Mouse (Mus musculus): ENCODE measurements around the gene Asphd1.

- TF ChIP-seq CTCF (conservative IDR thresholded peaks at IDR 0.05; ENCODE audit: insufficient read depth, insufficient read length, low read depth, low read length) = no peak
- TF ChIP-seq POLR2A (IDR thresholded peaks at IDR 0.05; ENCODE audit: low read depth, low read length) = no peak
Measured at GRCm38 (mm10) chr7:126932652-126933051, 16.7 kb downstream of the Asphd1 start.
